Mouse (Mus musculus): Measurements from ENCODE around the gene Gm20532.

Gene Gm20532

DNA sequence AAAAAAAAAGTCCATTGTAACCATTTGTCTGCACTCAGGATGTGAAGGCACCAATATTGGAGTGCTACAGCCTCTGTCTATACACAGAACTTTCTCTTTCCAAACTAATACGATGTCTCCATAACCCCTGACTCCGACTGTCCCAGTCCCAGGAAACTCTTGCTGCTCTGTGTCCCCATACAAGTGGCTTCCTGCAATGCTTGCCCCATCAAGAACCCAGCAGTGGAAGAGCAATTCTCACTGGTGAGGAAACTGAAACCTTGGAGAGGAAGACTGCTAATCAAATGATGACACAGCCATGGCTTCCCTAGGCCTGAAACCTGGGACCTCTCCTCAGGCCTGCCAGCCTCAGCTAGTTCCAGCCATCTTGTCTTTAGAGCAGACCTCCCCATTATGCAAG, 11.4 kb downstream of the Gm20532 start:
- no peak for DNase-seq

DNA sequence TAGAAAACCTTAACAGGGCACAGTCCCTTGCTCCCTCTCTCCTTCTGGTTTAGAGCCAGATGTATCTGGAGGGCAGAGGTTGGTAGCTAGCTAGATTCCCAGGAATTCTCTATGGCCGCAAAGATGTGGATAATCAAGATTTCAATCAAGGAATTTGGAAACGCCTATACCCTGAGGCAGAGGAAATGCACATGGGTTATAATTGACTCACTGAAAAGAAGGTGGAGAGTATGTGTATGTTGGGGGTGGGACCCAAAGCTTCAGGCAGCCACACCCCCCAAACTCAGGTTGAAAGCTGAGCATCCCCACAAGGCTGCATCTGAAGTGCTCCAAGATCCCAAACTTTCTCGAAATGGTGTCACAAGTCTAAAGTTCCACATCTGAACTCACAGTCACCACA, 12.0 kb downstream of the Gm20532 start:
- DNase-seq, result no peak

DNA sequence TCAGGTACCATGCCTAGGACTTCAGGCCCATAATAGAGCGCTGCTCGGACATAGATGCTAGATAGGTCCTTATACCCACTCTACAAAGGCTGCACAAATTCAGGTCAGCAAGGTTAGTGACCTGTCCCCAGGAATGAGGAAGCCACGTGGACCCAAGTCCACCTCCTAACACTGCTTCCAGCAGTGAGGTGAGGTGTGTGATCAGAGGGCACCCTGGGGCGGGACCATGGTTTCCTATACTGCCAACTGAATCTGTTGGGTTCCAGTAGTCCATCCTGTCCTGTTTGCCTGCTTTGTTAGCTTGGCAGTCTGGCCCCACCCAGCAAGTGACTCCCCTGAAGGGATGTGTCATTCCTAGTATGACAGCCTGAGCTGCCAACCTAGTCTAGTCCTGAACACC, 13.5 kb downstream of the Gm20532 start:
- DNase-seq, result no peak

DNA sequence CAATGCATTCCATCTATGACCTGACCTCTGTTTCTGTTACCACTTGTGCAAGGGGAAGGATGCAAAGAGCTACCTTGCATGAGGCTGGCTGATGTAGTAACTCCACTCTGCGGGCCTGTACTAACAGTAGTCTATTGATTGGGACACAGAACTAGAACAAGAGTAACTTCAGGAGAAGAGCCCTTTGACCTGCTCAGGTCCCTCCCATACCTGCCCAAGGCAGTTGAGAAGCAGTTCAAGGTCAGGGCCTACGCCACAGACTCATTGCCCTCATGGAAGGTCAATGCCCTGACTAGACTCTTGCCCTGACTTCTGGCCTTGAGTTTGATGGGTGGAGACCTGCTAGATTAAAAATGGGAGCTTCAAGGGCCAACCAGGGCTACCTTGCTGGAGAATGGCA, 14.2 kb downstream of the Gm20532 start:
- no peak for DNase-seq

GRCm38 (mm10) chr2:26601595-26601994, 15.2 kb downstream of the Gm20532 start:
- no peak for DNase-seq

DNA sequence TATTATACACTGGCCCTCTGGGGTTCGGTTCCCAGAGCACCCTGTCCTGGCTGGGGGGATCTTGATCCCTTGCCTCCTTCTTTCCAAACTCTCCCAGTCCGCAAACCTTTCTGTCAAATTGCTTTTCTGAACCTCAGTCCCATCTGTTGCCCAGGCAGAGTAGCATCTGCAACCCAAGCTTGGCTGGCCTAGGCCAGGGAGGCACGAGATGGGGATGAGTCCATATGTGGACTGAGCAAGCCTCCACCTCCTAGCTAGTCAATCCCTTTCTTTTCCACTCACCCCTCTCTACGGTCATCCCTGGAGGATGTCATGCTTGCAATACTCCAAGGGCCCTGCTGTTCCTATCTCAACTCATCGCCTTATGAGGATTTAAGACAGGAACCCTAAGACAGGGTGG, 16.2 kb downstream of the Gm20532 start:
- DNase-seq, result no peak

GRCm38 (mm10) chr2:26603159-26603558, 16.7 kb downstream of the Gm20532 start:
- DNase-seq, result no peak

DNA sequence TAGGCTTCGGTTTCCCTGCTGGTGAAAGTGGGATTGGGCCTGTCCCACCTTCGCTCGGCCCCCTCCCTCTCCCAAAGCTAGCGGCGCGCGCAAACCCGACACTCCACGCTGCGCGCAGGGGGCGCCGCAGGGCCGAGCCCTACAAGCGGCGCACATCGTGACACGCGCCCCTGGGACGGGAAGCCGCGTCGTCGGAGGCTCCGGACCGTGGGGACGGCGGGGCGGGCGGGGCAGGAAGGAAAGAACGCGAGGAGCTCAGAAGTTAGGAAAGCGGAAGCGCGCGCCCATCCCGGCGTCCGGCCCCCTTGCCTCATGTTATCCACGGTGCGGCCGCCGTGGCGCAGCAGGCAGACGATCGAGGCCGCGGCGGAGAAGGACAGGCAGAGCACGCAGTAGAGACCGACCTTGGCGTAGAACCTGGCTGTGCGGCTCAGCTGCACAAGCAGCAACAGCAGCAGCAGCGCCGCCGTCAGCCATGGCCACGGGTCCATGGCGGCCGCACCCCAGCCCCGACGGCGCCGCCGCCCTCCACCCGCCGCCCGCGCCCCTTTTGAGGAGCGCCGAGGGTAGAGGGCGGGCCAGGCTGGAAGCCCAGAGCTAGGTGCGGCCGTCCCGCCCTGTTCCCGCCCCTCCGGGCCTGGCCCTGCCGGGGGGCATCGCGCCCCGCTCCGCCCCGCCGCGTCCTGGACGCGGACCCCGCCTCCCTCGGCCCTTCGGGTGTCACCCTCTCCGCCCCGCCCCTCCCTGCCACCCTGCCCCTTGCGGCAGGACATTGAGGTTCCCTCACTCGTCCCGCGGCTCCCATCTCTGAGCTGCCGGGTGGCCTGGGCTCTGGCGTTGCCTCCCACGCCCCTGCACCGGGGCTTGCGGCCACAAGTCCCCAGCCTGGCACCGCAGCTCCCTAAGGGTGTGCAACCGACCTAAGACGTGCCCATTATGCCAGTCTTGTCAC, 17.6 kb downstream of the Gm20532 start, which contains the start of gene Agpat2:
Gene Agpat2 (minus strand): TSS at position 698 of the 952 bp plus-strand sequence.
- peak; percentile 53 for DNase-seq

DNA sequence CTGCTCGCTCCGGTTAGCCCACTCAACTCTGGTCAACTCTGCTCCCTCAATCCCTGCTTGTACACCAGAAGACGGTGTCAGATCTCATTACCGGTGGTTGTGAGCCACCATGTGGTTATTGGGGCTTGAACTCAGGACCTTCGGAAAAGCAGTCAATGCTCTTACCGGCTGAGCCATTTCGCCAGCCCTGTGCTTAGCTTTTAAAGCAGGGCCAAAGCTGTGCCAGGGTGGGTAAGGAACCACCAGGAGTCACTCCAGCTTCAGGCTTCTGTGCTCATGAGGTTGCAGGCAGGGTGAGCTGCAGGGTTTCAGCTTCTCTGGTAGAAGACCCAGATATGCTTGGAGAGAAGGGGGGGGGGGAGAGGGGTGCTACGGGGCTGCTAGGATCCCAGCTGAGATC, 18.9 kb downstream of the Gm20532 start:
- DNase-seq, result no peak

- DNase-seq, result no peak
These were observed 20.1 kb downstream of the Gm20532 start for GRCm38 (mm10) chr2:26606579-26606978.

- DNase-seq, result no peak
These were observed 20.8 kb downstream of the Gm20532 start for GRCm38 (mm10) chr2:26607056-26607910.

DNA sequence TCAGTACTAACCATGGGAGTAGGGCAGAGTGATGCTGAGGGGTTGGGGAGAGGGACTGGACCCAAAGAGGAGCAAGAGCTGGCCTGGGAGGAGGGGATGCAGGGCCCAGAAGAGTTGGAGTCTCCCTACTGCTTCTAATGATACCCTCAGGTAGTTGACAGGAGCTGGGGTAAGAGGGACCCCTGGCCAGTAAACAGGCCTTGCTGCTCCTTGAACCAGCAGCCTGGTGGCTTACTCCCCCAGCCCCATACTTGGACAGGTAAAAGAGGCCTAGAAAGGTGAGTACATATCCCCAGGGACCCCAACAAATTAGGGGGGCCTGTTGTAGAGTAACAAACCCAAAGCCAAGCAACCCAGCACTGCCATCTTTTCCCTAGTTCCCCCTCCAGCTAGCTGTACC, 22.3 kb downstream of the Gm20532 start:
- DNase-seq, result no peak

DNA sequence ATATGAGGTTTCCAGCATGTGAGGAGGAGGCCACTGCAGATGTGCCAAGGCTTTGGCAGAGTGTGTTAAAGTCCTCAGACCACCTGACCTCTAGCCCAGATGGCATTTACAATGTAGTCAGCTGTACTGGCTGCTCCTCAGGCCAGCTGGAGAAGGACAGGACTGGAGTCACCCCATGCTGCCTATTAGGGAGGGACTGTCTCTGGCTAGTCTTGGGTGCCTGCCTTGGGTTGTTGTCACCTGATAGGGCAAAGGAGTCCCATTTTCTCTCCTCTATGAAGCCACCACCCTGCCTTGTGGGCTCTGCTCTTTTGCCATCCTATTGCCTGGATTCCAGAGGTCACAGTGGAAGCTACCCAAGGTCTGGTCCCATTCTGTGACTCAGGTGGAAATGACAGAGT, 22.8 kb downstream of the Gm20532 start:
- DNase-seq, result no peak

- DNase-seq, result no peak
These were observed 24.1 kb downstream of the Gm20532 start for GRCm38 (mm10) chr2:26610526-26610925.

DNA sequence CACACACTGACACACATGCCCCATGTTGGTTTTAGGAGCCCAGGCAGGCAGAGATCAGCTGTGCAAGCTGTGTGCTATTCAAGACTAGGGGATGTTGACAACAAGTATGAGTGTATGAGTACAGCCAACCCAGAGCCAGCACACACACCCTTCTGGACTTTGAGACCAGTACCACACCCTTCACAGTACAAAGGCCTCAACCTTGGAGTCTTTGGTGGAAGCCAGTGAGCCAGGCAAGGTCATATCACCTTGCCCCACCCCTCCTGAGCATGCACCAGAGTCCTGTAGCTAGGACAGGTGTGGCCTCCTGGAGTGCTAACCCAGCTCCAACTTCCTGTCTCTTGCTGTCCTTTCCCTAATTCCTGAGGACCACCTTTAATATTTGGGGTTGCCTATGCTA, 24.6 kb downstream of the Gm20532 start:
- DNase-seq, result no peak

DNA sequence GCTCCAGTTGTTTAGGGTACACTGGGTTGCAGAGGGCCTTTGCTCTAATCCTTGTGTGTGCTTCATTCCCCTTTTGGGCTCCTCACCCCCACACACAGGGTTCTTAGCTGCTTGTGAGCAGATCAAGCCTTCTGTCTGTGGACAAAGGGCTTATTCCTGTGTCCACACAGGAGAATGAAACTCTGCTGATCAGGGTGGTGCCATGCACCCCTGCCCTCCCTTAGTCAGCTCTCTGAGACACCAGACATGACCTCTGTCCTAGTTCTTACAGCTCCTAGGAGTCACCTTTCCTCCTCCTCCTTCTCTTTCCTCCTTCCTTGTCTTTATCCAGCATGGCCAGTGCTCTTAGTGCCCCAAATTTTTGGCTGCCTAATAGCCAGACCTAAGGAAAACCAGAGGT, 25.5 kb downstream of the Gm20532 start:
- DNase-seq, result no peak

- DNase-seq, result no peak
These were observed 28.5 kb downstream of the Gm20532 start for GRCm38 (mm10) chr2:26614903-26615302.

DNA sequence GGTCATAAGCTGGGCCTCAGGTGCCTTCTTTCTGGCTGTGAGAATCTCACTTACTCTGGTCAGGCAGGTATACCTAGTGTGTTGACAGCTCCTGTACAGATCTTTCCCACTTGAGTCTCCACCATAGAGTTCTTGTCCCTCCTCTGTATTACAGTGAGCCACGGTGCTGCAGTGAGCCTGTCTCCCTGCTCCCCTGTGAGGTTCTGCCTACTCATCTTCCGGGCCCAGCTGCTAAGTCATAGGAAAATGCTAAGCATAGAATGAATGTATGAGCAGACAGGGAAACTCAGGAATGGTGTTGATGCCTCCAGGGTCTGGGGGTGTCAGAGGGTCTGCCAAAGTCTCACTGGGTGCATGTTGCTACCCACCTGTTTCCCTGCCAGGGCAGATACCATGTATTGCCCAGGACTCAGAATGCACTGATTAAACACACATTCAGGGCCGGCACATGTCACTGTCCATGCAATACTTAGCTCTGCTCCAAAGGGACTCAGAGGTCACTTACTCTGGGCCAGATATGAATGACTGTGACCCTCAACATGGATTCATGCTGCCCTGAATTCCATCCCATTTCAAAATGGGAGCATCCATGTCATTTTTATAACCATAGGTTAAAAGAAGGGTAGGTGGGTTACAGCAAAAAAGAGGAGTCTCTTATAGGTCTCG, 29.2 kb downstream of the Gm20532 start:
- DNase-seq, result no peak

DNA sequence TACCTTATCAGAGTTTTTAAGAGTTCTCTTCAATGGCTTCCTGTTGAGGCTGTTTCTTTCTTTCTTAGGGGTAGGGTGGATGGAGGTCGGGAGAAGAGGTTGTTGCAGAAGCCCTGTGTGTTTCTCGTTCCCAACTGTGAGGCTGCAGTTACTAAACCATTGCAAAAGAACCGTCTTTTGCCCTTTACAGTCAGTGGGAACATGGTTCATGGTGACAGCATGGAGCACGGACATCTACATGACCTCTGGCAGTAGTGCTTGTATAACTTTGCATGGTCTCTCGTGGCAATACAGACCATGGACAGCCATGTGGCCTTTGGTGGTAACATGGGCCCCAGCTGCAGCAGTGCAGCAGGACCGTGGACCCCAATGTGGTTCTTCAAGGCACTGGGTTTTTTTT, 30.9 kb downstream of the Gm20532 start:
- no peak for DNase-seq

GRCm38 (mm10) chr2:26617928-26618327, 31.5 kb downstream of the Gm20532 start:
- no peak for DNase-seq

DNA sequence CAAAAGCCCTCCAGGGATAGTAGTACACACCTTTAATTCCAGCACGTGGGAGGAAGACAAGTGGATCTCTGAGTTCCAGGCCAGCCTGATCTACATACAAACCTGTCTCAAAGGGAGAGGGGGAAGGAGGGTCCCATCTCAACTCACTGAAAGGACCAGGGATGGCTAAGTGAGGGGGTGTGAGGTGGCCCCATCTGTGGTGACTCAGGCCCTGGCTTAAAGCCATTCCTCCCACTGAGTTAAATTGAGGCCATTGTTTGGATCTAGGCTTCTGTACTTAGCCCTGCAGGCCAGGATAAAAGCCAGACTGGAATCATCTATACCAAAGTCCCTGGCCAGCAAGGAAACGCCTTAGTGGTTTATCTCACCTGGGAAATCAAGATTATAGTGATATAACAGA, 34.8 kb downstream of the Gm20532 start:
- no peak for DNase-seq

DNA sequence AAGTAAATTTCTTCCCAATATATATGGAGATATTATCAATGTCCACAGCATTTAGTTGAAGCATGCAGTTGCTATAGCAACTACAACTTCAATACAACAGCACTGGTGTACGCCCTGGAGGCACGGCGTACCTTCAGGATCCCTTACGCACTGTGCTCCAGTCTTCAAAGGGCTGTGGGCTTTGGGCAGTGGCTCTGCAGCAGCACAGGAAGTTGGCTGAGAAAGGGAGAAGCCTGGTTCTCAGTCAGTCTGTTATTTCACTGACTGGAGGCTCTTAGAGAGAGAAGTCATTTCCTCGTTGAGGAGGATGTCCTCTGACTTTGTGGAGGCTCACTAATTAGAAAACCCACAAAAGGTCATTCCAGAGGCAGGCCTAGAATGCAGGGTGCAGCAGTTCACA, 36.5 kb downstream of the Gm20532 start:
- DNase-seq, result no peak

DNA sequence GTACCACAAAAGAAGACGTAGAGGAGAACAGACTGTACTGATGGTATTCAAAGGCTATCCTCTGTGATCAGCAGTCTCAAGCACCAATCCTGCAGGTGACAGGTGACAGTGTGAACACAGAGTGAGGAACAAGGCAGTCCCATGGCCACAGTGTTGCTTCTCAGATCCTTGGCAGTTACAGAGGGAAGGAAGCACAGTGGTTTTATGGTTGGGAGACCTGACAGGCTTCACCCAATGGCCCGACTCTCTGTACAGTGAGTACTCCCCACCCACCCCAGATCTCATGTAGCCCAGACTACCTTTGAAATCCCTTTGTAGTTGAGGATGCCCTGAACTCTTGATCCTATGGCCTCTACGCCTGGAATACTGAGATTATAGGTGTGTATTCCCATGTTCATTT, 39.0 kb downstream of the Gm20532 start:
- DNase-seq, result no peak
